Mouse (Mus musculus) megakaryocyte, embryonic 14.5 days (primary cell): ENCODE measurements around the gene Gna15.

Experiments
- FLI1 ChIP-seq: IDR thresholded peaks from 2 replicates; pipeline ENCODE4 v1.6.1; 2012; ENCODE audit warnings: low read length, inconsistent platforms, mixed read lengths
- GATA1 ChIP-seq: IDR thresholded peaks from 3 replicates; pipeline ENCODE4 v1.6.1; 2012; ENCODE audit warnings: mixed read lengths, low read length, inconsistent platforms, borderline replicate concordance

DNA sequence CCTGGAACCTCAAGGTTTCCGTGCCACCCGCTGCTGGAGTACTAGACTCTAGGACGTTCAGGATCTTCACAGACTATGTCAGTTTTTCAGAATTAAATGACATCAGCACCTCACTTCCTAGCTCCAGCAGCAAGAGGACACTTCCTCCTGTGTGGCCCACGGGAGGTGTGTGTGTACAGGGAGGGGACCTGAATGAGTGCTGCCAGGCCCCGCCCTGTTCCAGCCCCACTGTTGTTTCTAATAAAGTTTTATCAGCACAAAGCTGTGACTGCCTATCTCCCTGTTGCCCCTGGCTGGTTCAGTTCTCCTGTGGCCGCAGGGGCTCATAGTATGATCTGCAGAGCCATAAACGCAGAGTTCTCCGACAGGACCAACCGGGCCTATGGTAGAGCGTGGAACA is 49.6 kb downstream of the Gna15 start:
- TF ChIP-seq GATA1 = no peak
- TF ChIP-seq FLI1 = no peak
